Mouse (Mus musculus) ES-Bruce4 (cell line): ENCODE measurements around the gene Gm10277. TPM values are rescaled to one million over a fixed set of nuclear protein-coding genes. Genes with fewer than 3 reads are reported as not detected.
A peak's percentile ranks its signal among the peaks of the same experiment; 100 is the strongest.

Source experiments
- H3K27ac ChIP-seq: 2 replicates; pipeline ENCODE4 v1.5.1; 2012; ENCODE audit warnings: low read length, inconsistent platforms; ENCODE audit not compliant: insufficient read depth
- H3K27me3 ChIP-seq: 2 replicates; pipeline ENCODE4 v1.6.1; 2012; ENCODE audit warnings: mild to moderate bottlenecking, low read length, inconsistent platforms; ENCODE audit not compliant: control insufficient read depth, poor library complexity, insufficient read depth, severe bottlenecking
- H3K36me3 ChIP-seq: 2 replicates; pipeline ENCODE4 v1.6.1; 2012; ENCODE audit warnings: inconsistent platforms, mild to moderate bottlenecking, low read length, moderate library complexity; ENCODE audit not compliant: control insufficient read depth, poor library complexity, insufficient read depth, severe bottlenecking
- H3K4me1 ChIP-seq: one replicate; pipeline ENCODE4 v1.8.1; 2011; ENCODE audit warnings: low read length; ENCODE audit not compliant: control insufficient read depth, insufficient read depth
- H3K4me3 ChIP-seq: 2 replicates; pipeline ENCODE4 v1.5.1; 2011; ENCODE audit warnings: low read depth, mild to moderate bottlenecking, low read length
- H3K9ac ChIP-seq: 2 replicates; pipeline ENCODE4 v1.6.1; 2012; ENCODE audit warnings: low read depth, mild to moderate bottlenecking, inconsistent platforms; ENCODE audit not compliant: poor library complexity, severe bottlenecking
- H3K9me3 ChIP-seq: replicated peaks from 2 replicates; pipeline ENCODE4 v1.6.1; 2012; ENCODE audit warnings: mild to moderate bottlenecking, low read length, inconsistent platforms; ENCODE audit not compliant: control insufficient read depth, poor library complexity, insufficient read depth, severe bottlenecking
- CTCF ChIP-seq: IDR thresholded peaks from one replicate; pipeline ENCODE4 v1.8.1; 2011; ENCODE audit warnings: low read depth, low read length
- EP300 ChIP-seq: IDR thresholded peaks from 2 replicates; pipeline ENCODE4 v1.6.1; 2011; ENCODE audit warnings: low read depth, low read length; ENCODE audit not compliant: insufficient read depth
- POLR2A ChIP-seq: IDR thresholded peaks from one replicate; pipeline ENCODE4 v1.8.1; 2011; ENCODE audit warnings: low read length; ENCODE audit not compliant: insufficient read depth
- polyA plus RNA-seq: library from polyadenylated mRNA; stranded (reverse); fragments of >200 nt; gene quantifications from 2 replicates; pipeline ENCODE4 v1.2.4, GENCODE M21; 2011; ENCODE audit warnings: low read depth; ENCODE audit not compliant: missing spikeins, insufficient read depth, insufficient read length

Gene Gm10277
- polyA plus RNA-seq, 1 experiment: not detected

GRCm38 (mm10) chr11:77775701-77776400 is 11.7 kb downstream of the Gm10277 start:
- Histone ChIP-seq H3K4me3 (no peak overlapping the region), H3K27me3 (no peaks in the 10 kb centered on the region), H3K9ac (0 out of 2 replicates have a peak overlapping the region, but pooled peaks have one; percentile 32), H3K27ac (peak overlapping the region; percentile 40), H3K9me3 (no peaks in the 10 kb centered on the region), H3K36me3 (peaks cover 10% of the 10 kb centered on the region), H3K4me1 (peaks cover 8% of the 10 kb centered on the region)
- TF ChIP-seq EP300 (0 out of 2 replicates have a peak, but pooled peaks have one; percentile 34), POLR2A (no peak)

DNA sequence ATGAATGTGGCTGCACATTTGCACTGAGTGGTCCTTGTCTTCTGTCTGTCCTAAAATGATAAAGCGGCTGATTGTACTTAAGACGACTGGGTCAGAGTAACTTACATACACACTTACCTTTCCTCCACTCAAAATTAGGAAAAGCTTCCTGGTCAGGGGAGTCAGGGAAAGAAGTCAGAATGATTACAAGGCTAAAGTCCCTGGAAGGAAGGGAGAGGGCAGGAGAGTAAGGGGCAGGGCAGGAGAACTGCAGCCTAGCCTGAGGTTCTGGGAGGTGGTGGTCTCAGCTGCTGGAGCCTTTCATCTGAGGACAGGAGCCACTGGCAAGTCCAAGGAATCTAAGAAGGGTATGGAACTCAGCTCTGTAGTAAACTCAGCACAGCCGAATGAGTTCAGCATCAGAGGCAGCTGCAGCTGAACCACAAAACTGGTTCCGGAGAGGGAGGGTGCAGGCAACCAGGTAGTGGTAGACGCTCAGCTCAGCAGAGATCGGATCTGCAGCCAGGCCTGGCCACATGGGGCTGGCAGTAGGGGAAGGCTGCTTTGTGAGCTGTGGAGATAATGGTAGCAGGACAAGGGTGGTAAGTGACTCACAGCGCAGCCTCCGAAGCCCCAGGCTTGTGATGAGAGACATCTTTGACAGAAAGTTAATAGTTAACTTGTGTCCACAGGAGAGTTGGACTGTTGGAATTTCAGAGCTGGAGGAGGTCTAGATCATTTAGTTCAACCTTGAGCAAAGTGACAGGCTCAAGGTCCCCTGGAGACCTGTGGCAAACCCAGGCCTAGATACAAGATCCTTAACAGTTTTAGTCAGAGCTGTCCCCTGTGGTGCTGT is 15.5 kb downstream of the Gm10277 start:
- Histone ChIP-seq H3K27ac (no peak overlapping the region), H3K4me1 (peaks cover 5% of the 10 kb centered on the region), H3K9ac (no peak overlapping the region), H3K27me3 (no peaks in the 10 kb centered on the region), H3K36me3 (no peaks in the 10 kb centered on the region), H3K4me3 (no peak overlapping the region), H3K9me3 (no peaks in the 10 kb centered on the region)
- no peak for TF ChIP-seq CTCF

DNA sequence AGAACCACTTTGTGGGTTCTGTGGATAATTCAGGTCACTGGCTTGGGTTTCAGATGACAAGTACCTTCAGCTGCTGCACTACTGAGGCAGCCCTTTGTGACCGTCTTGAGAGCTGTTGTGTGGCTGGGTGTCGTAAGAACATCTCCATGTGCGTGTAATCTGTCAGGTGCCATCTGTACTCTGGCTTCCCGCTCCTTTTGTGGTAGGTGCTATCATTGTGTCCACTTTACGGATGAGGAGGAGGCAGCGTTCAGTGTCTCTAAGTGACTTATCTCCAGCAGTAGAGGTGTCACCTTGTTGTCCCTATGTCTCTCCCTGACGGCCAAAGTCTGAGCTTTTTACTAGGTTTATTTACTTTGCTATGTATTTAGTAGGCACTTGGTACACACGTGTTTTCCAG is 17.2 kb downstream of the Gm10277 start:
- TF ChIP-seq EP300: no peak
- TF ChIP-seq POLR2A: no peak
- TF ChIP-seq CTCF: no peak

GRCm38 (mm10) chr11:77769496-77769895 is 18.1 kb downstream of the Gm10277 start:
- Histone ChIP-seq H3K4me1 (peaks cover 3% of the 10 kb centered on the region), H3K9me3 (no peaks in the 10 kb centered on the region), H3K27ac (no peak overlapping the region), H3K9ac (no peak overlapping the region), H3K4me3 (no peak overlapping the region), H3K27me3 (no peaks in the 10 kb centered on the region), H3K36me3 (no peaks in the 10 kb centered on the region)
- TF ChIP-seq EP300 (no peak), CTCF (no peak), POLR2A (no peak)

More for the DNA sequence above, 17.2 kb downstream of the Gm10277 start:
- H3K4me1 ChIP-seq: peaks cover 3% of the 10 kb centered on the region
- H3K4me3 ChIP-seq: no peak overlapping the region
- no peak overlapping the region for H3K9ac ChIP-seq
- no peaks in the 10 kb centered on the region for H3K36me3 ChIP-seq
- no peaks in the 10 kb centered on the region for H3K27me3 ChIP-seq
- H3K27ac ChIP-seq: no peak overlapping the region
- H3K9me3 ChIP-seq: no peaks in the 10 kb centered on the region

DNA sequence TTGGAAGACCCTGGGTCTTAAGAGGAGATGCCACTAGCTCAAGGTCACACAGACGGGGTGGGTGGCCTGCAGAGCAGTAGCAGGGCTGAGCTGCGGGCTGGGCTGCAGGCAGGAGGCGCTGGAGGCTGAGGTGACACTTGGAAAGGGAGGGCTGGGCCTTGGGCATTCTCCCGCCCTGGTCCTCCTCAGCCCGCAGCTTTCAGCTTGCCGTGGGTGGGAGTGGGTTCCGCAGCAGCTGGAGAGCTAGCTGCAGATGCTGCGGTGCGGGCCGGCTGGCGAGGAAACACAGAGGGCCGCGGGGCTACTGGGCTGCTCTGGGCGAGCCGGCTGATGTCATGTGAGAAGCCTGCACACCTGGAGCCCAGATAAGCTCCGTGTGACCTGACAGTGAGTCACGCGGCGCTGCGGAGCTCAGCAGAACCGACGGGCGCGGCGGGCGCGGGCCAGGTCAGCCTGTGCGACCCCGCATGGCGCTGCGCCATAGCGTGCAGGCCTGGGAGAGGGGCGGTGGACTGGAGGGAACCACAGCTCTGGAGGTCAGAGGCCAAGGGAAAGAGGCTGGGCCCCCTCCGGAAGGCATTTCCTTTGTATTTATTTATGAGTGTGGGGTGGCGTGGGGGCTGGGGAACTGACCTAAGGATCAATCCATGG is 21.1 kb downstream of the Gm10277 start:
- TF ChIP-seq CTCF (peak; percentile 44), POLR2A (no peak), EP300 (peak; percentile 62; the same call in 1 of the 2 replicates)
- H3K4me1 ChIP-seq: no peaks in the 10 kb centered on the region

DNA sequence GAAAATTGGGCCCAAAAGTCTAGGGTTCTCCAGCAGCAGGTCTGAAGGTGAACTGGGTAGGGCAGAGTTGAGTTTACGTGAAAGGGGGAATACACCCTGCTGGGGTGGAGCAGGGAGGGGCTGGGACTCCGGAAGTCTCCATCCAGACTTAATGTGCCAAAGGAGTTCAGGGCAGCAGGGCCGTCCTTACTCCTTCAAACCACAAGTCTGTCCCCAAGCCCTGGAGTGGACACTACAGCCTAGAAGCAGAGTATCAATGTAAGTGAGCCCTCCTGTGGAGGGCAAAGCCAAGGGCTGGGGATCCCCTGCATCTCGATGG is 22.1 kb downstream of the Gm10277 start:
- Histone ChIP-seq H3K9ac (0 out of 2 replicates have a peak overlapping the region, but pooled peaks have one; percentile 51), H3K4me3 (peak overlapping the region; percentile 29), H3K36me3 (no peaks in the 10 kb centered on the region), H3K27me3 (no peaks in the 10 kb centered on the region), H3K27ac (peak overlapping the region; percentile 50), H3K9me3 (no peaks in the 10 kb centered on the region), H3K4me1 (no peaks in the 10 kb centered on the region)
- TF ChIP-seq EP300 (peak; percentile 81), POLR2A (no peak), CTCF (no peak)

More for the DNA sequence above, 21.1 kb downstream of the Gm10277 start:
- peak overlapping the region; percentile 50 for H3K27ac ChIP-seq
- no peaks in the 10 kb centered on the region for H3K9me3 ChIP-seq
- H3K9ac ChIP-seq: peak overlapping the region; percentile 51
- no peaks in the 10 kb centered on the region for H3K27me3 ChIP-seq
- peak overlapping the region; percentile 52 for H3K4me3 ChIP-seq
- no peaks in the 10 kb centered on the region for H3K36me3 ChIP-seq
